In genomic region chr1:64288812-64289447, GRCm38 (mm10) we compare ENCODE assay signal across 8 mouse cellular contexts.
DNase-seq lines count a peak whose midpoint lies in the region; ATAC-seq lines count a peak whose summit lies in the region.

No protein-coding gene starts in this region.

- no peak for ATAC-seq in heart, embryonic 14.5 days (ENCODE audit: insufficient number of reproducible peaks, insufficient read depth, low FRiP score, low read depth)
- ATAC-seq in midbrain, embryonic 13.5 days = peak; percentile 67

- no peaks in the 10 kb centered on the region for H3K27me3 ChIP-seq in heart, embryonic 14.5 days (ENCODE audit: control insufficient read depth, insufficient read depth, low read length)
- no peaks in the 10 kb centered on the region for H3K27me3 ChIP-seq in midbrain, embryonic 13.5 days

- H3K27ac ChIP-seq in heart, embryonic 14.5 days (replicated peaks in 1 of 2; ENCODE audit: control insufficient read depth in 1 of 2, insufficient read depth in 1 of 2, low read depth in 2 of 2, low read length in 2 of 2) = no peak overlapping the region
- peak overlapping the region; percentile 30; the same call in 1 of the 2 replicates for H3K27ac ChIP-seq in midbrain, embryonic 13.5 days

- 38% methylated on average over 12 of the region's 12 CpGs for WGBS in heart, embryonic 14.5 days
- 48% methylated on average over 12 of the region's 12 CpGs for WGBS in midbrain, embryonic 13.5 days

- H3K4me2 ChIP-seq in heart, embryonic 14.5 days (ENCODE audit: low read length) = peak overlapping the region; percentile 49
- H3K4me2 ChIP-seq in midbrain, embryonic 13.5 days (replicated peaks) = 0 out of 2 replicates have a peak overlapping the region, but pooled peaks have one; percentile 17

- peaks cover 0 to 12% of the 10 kb centered on the region in 2 experiments; a peak in 3 of 4 replicates for H3K4me1 ChIP-seq in heart, embryonic 14.5 days (ENCODE audit: control insufficient read depth in 2 of 2, insufficient read depth in 2 of 2, low read length in 2 of 2)
- H3K4me1 ChIP-seq in midbrain, embryonic 13.5 days (replicated peaks) = peaks cover 7% of the 10 kb centered on the region

- no peak overlapping the region for H3K4me3 ChIP-seq in heart, embryonic 14.5 days (ENCODE audit: control insufficient read depth in 1 of 2, insufficient read depth in 1 of 2, low read depth in 1 of 2, low read length in 2 of 2)
- H3K4me3 ChIP-seq in midbrain, embryonic 13.5 days (replicated peaks) = no peak overlapping the region

- DNase-seq in adrenal gland, adult (ENCODE audit: inconsistent age in 2 of 2, low spot score in 1 of 2) = peak; percentile 52 to 66
- no peak for DNase-seq in adrenal gland, postnatal 25 days
- DNase-seq in kidney, postnatal 10 days = peak; percentile 26
- DNase-seq in kidney, adult 18-20 months = no peak
- DNase-seq in spleen, adult 18-20 months = no peak
- DNase-seq in gastrocnemius, postnatal 14 days = no peak

- intact Hi-C loops in gastrocnemius, postnatal 14 days (cut with DNase I; ENCODE audit: low total_unique reads) = no loop called here

- H3K36me3 ChIP-seq in heart, embryonic 14.5 days (ENCODE audit: control insufficient read depth, insufficient read depth, low read length) = no peaks in the 10 kb centered on the region
- H3K36me3 ChIP-seq in midbrain, embryonic 13.5 days = no peaks in the 10 kb centered on the region

- no peaks in the 10 kb centered on the region for H3K9me3 ChIP-seq in heart, embryonic 14.5 days (ENCODE audit: control insufficient read depth, low read length)
- H3K9me3 ChIP-seq in midbrain, embryonic 13.5 days = no peaks in the 10 kb centered on the region

- no peak overlapping the region; the same call in 1 of the 2 replicates for H3K9ac ChIP-seq in heart, embryonic 14.5 days (ENCODE audit: low read length)
- no peak overlapping the region for H3K9ac ChIP-seq in midbrain, embryonic 13.5 days (replicated peaks)

Comparison
In these comparisons a context has a peak if more than half of its experiments do, and no peak if none do; other contexts are left out.
1. DNase-seq: peak in adrenal gland, adult (2 of 2) and kidney, postnatal 10 days (single experiment); none in adrenal gland, postnatal 25 days (single experiment), kidney, adult 18-20 months (single experiment), spleen, adult 18-20 months (0 of 2) and gastrocnemius, postnatal 14 days (single experiment).